Mouse (Mus musculus): ENCODE measurements around the gene Tle1. TPM values are rescaled to one million over a fixed set of nuclear protein-coding genes. Genes with fewer than 3 reads are reported as not detected.

Gene Tle1
- 7.9 TPM for polyA plus RNA-seq (2014; fragmentation: Illumina TruSeq; extraction: RNeasy Lipid Tissue Mini Kit (QIAGEN cat#74804); ENCODE audit: low read depth, low replicate concordance)

GRCm38 (mm10) chr4:72200559-72201409, at the start of gene Tle1:
Gene Tle1 (minus strand): TSS chr4:72200919.

Measured in heart, adult 10 weeks (tissue).